Mouse (Mus musculus) CH12.LX (cell line): ENCODE measurements around the gene Atp8b3.

Source experiments
- HCFC1 ChIP-seq: IDR thresholded peaks from 2 replicates; pipeline ENCODE4 v1.6.1; 2012; ENCODE audit warnings: low read depth, mild to moderate bottlenecking, inconsistent platforms, low read length, improper control_type of control experiment
- POLR2A ChIP-seq: IDR thresholded peaks from 2 replicates; pipeline ENCODE4 v1.6.1; 2011; ENCODE audit warnings: low read depth, mild to moderate bottlenecking, improper control_type of control experiment, low read length
- RCOR1 ChIP-seq: conservative IDR thresholded peaks from 2 replicates; pipeline ENCODE4 v1.6.1; 2012; ENCODE audit warnings: low read depth, mild to moderate bottlenecking, inconsistent platforms, low read length, improper control_type of control experiment
- SIN3A ChIP-seq: IDR thresholded peaks from 2 replicates; pipeline ENCODE4 v1.6.1; 2012; ENCODE audit warnings: low read length, improper control_type of control experiment, inconsistent platforms
- ZNF384 ChIP-seq: IDR thresholded peaks from 2 replicates; pipeline ENCODE4 v1.6.1; 2012; ENCODE audit warnings: low read depth, low read length, improper control_type of control experiment, inconsistent platforms

- TF ChIP-seq RCOR1 (no peak), POLR2A (no peak), ZNF384 (no peak), SIN3A (no peak), HCFC1 (no peak)
These were observed 18.5 kb upstream of the Atp8b3 start for GRCm38 (mm10) chr10:80557346-80557965.
